Mouse (Mus musculus) CH12F3 (cell line): Measurements from ENCODE around the gene Irs4.

ENCODE experiments used
- in situ Hi-C: fragments of 300-500 bp; cut with MboI; formaldehyde crosslinking; loops from 2 replicates; pipeline ENCODE4 v1.14.3; 2020; ENCODE audit warnings: low sequenced_read_pairs

Irs4 gene

GRCm38 (mm10) chrX:141724937-141725918 is at the start of gene Irs4:
TSS of gene Irs4 (minus strand) at chrX:141725263.
- in situ Hi-C loops: no loop called here

DNA sequence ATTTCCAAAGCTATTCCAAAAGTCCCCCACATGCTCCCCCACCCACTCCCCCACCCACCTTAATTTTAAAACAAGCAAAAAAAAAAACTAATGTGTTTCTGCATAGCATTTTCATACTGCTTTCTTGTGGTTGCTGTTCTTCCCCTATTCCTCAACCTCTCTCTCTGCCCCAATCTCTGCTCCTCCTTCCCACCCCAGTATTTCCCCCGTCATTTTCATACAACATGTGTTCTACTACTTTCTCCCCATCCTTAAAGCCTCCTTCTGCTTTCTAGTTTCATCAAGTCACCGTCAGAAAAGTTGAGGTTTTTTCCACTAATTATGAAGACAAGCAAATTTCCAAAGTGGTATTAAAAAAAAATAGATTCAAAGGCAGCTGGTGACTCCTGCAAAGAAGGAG is 25.3 kb upstream of the Irs4 start:
- in situ Hi-C loops: no loop called here

DNA sequence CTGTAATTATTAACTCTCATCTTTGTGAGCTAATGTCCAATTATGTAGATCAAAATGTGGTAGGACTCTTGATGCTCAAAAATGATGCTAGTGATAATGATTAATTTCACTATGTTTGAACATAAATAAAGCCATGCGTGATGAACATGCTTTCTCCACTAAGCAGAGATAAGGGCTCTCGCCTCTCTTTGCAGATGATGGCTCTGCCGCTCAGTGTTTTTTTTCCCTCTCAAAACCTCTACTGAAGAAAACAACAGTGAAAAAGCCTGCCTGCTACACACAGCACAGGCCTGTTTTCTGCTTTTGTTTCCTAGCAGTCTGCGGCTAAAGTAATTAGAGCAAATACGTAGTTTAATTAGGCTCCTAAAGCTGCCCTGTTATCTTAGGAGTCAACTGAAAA is 4.5 kb upstream of the Irs4 start:
- in situ Hi-C loops: no loop called here

DNA sequence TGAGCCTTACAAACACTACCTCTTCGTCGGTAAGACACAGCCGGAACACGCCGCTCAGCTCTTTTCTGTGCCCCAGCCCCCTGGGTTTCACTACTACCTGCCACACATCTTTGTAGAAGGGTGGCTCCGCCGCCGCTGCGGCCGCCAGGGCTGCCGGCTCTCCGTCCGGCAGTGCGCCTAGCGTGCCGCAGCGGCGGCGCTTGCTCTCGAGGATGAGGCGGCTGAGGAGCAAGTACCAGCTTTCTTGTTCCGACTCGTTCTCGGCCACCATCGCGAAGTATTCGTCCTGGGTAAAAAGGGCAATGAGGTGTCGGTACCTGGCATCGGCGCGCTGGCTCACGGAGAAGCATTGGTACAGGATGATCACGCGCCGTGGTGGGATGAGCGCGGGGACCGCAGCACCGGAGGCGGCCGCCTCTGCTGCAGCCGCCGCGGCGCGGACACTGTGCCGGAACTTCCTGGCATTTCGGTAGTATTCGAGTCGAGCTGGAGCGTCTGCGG is 622 bp downstream of the Irs4 start:
- in situ Hi-C loops: no loop called here

DNA sequence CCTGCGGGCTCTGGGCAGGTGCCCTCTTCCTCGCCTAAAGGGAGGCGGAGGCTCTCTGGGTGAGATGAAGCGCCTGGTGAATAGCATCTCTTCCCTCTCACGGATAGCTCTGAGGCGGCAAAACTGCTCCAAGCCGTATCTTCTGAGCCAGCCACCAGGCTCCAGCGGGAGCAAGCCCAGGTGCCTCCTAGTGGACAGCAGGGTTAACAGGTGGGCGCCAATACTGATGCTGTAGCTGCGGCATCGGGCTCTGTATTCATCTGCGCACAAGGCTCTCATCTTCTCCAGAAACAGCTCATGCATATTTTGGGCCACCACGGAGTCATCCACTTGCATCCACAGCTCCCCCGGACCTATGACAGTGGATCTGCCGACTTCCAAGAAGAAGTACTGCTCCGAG is 1.1 kb downstream of the Irs4 start:
- in situ Hi-C loops: no loop called here

- in situ Hi-C loops: no loop called here
Observed at GRCm38 (mm10) chrX:141721725-141722124, 3.3 kb downstream of the Irs4 start.
